Mouse (Mus musculus) liver, postnatal 0 days (tissue): ENCODE data around the gene Pex16. TPM values are rescaled to one million over a fixed set of nuclear protein-coding genes. Genes with fewer than 3 reads are reported as not detected.

Experiments
- ATAC-seq: fragments of 200-750 bp; cut with Nextera tagmentation; 2 replicates; pipeline ENCODE4 v1.8.0; 2017; ENCODE audit warnings: mild to moderate bottlenecking, moderate library complexity
- DNase-seq: peaks from one replicate; pipeline ENCODE4 v3.0.0-alpha.2; 2016
- H3K27ac ChIP-seq: fragments of 300-500 bp; sonication (generic); 2 replicates; pipeline ENCODE4 v1.5.1; 2014; ENCODE audit warnings: antibody characterized with exemption, moderate library complexity, mild to moderate bottlenecking, low read depth
- H3K27me3 ChIP-seq: fragments of 300-500 bp; sonication (generic); 2 replicates; pipeline ENCODE4 v1.6.1; 2014; ENCODE audit warnings: low read length, control low read depth, mixed read lengths; ENCODE audit not compliant: insufficient read depth
- H3K36me3 ChIP-seq: fragments of 300-500 bp; sonication (generic); replicated peaks from 2 replicates; pipeline ENCODE4 v1.6.1; 2014; ENCODE audit warnings: mild to moderate bottlenecking, control low read depth, low read length, moderate library complexity, mixed read lengths; ENCODE audit not compliant: insufficient read depth
- H3K4me1 ChIP-seq: fragments of 300-500 bp; sonication (generic); 2 replicates; pipeline ENCODE4 v1.6.1; 2014; ENCODE audit warnings: antibody characterized with exemption, mild to moderate bottlenecking, control low read depth; ENCODE audit not compliant: insufficient read depth
- H3K4me2 ChIP-seq: fragments of 300-500 bp; sonication (generic); 2 replicates; pipeline ENCODE4 v1.6.1; 2014; ENCODE audit warnings: low read depth, mild to moderate bottlenecking, low read length, moderate library complexity, mixed read lengths
- H3K4me3 ChIP-seq: fragments of 300-500 bp; sonication (generic); 2 replicates; pipeline ENCODE4 v1.5.1; 2014; ENCODE audit warnings: low read depth, low read length
- H3K9ac ChIP-seq: fragments of 300-500 bp; sonication (generic); replicated peaks from 2 replicates; pipeline ENCODE4 v1.6.1; 2014; ENCODE audit warnings: mild to moderate bottlenecking, moderate library complexity
- H3K9me3 ChIP-seq: fragments of 300-500 bp; sonication (generic); 2 replicates; pipeline ENCODE4 v1.6.1; 2016; ENCODE audit warnings: mild to moderate bottlenecking, control low read depth, low read length, mixed read lengths
- CTCF ChIP-seq: sonication (generic); IDR thresholded peaks from 2 replicates; pipeline ENCODE4 v1.5.1; 2016; ENCODE audit warnings: antibody characterized with exemption, low read depth
- EP300 ChIP-seq: IDR thresholded peaks from 2 replicates; pipeline ENCODE4 v1.6.1; 2016; ENCODE audit warnings: antibody characterized with exemption, low read depth, mild to moderate bottlenecking
- WGBS: fragments of 180-500 bp; shearing (Covaris S2); extraction: QIAGEN DNeasy Blood & Tissue Kit; methylation state at CpG from one replicate; pipeline ENCODE4 v1.1.7; 2014; ENCODE audit not compliant: insufficient replicate concordance; 5-methylcytosine and 5-hydroxymethylcytosine counted together
- polyA plus RNA-seq: library from polyadenylated mRNA; unstranded; fragments of >200 nt; fragmentation: Nextera tagmentation; extraction: Ambion mirVana; gene quantifications from 2 replicates; pipeline ENCODE4 v1.2.1, GENCODE M21; 2015

The Pex16 gene
- polyA plus RNA-seq, 1 experiment from 2014 or later, result 90.6 TPM

- DNase-seq (peak; percentile 71), ATAC-seq (peak; percentile 47)
- TF ChIP-seq CTCF (no peak), EP300 (no peak)
- Histone ChIP-seq H3K9ac (peak overlapping the region; percentile 42; the same call in 1 of the 2 replicates), H3K36me3 (no peaks in the 10 kb centered on the region), H3K4me3 (peak overlapping the region; percentile 41), H3K27me3 (peaks cover 44% of the 10 kb centered on the region), H3K9me3 (no peaks in the 10 kb centered on the region), H3K4me2 (peak overlapping the region; percentile 62), H3K27ac (no peak overlapping the region), H3K4me1 (peaks cover 15% of the 10 kb centered on the region; the same call in 1 of the 2 replicates)
- 3% methylated on average over 55 of the region's 62 CpGs for WGBS
Observed at GRCm38 (mm10) chr2:92388891-92389641, 14.6 kb downstream of the Pex16 start.

- Histone ChIP-seq H3K9ac (no peak overlapping the region; the same call in 1 of the 2 replicates), H3K36me3 (no peaks in the 10 kb centered on the region), H3K4me3 (peak overlapping the region; percentile 41), H3K27me3 (peaks cover 44% of the 10 kb centered on the region), H3K4me1 (peaks cover 15% of the 10 kb centered on the region; the same call in 1 of the 2 replicates), H3K4me2 (peak overlapping the region; percentile 62), H3K9me3 (no peaks in the 10 kb centered on the region), H3K27ac (no peak overlapping the region)
- whole genome bisulfite sequencing, result 18% methylated on average over 10 of the region's 10 CpGs
- DNase-seq, result no peak
- no peak for ATAC-seq
- no peak for TF ChIP-seq CTCF
- TF ChIP-seq EP300, result no peak
Observed at GRCm38 (mm10) chr2:92389645-92390044, 15.2 kb downstream of the Pex16 start.

GRCm38 (mm10) chr2:92390206-92390930 lies 15.9 kb downstream of the Pex16 start:
- H3K36me3 ChIP-seq, result no peaks in the 10 kb centered on the region
- no peaks in the 10 kb centered on the region for H3K9me3 ChIP-seq
- ATAC-seq (no peak), DNase-seq (no peak)
- peaks cover 15% of the 10 kb centered on the region; the same call in 1 of the 2 replicates for H3K4me1 ChIP-seq
- no peak overlapping the region for H3K4me2 ChIP-seq
- no peak overlapping the region for H3K4me3 ChIP-seq
- no peak for TF ChIP-seq EP300
- no peak for TF ChIP-seq CTCF
- 57% methylated on average over 6 of the region's 6 CpGs for WGBS
- H3K27me3 ChIP-seq, result peaks cover 44% of the 10 kb centered on the region
- no peak overlapping the region for H3K9ac ChIP-seq
- no peak overlapping the region for H3K27ac ChIP-seq

GRCm38 (mm10) chr2:92391116-92391515 lies 16.6 kb downstream of the Pex16 start:
- Histone ChIP-seq H3K9ac (no peak overlapping the region), H3K27ac (no peak overlapping the region), H3K4me1 (peaks cover 15% of the 10 kb centered on the region; the same call in 1 of the 2 replicates), H3K4me3 (no peak overlapping the region), H3K36me3 (no peaks in the 10 kb centered on the region), H3K27me3 (peaks cover 44% of the 10 kb centered on the region), H3K4me2 (peak overlapping the region; percentile 57; the same call in 1 of the 2 replicates), H3K9me3 (no peaks in the 10 kb centered on the region)
- DNase-seq (no peak), ATAC-seq (no peak)
- 76% methylated on average over 8 of the region's 8 CpGs for WGBS
- TF ChIP-seq EP300 (no peak), CTCF (no peak)

- WGBS, result 36% methylated on average over 11 of the region's 11 CpGs
- ATAC-seq (peak; percentile 40), DNase-seq (no peak)
- H3K9me3 ChIP-seq, result no peaks in the 10 kb centered on the region
- TF ChIP-seq CTCF (no peak), EP300 (no peak)
- 0 out of 2 replicates have a peak overlapping the region, but pooled peaks have one; percentile 5 for H3K27ac ChIP-seq
- H3K4me1 ChIP-seq, result peaks cover 15% of the 10 kb centered on the region; the same call in 1 of the 2 replicates
- peak overlapping the region; percentile 40; the same call in 1 of the 2 replicates for H3K9ac ChIP-seq
- peak overlapping the region; percentile 21 for H3K4me3 ChIP-seq
- H3K27me3 ChIP-seq, result peaks cover 44% of the 10 kb centered on the region
- H3K4me2 ChIP-seq, result peak overlapping the region; percentile 57
- no peaks in the 10 kb centered on the region for H3K36me3 ChIP-seq
Observed at GRCm38 (mm10) chr2:92391703-92392317, 17.3 kb downstream of the Pex16 start.
